Mouse (Mus musculus): ENCODE measurements around the gene Card6.

- TF ChIP-seq CTCF (IDR thresholded peaks at IDR 0.05; ENCODE audit: extremely low read depth, insufficient read depth, insufficient read length, insufficient replicate concordance): no peak
- no peak for TF ChIP-seq POLR2A (IDR thresholded peaks at IDR 0.05; ENCODE audit: low read depth, low read length)
Measured at GRCm38 (mm10) chr15:5155093-5155492, 46.8 kb upstream of the Card6 start.
